Mouse (Mus musculus): ENCODE data around the gene Olfr611. TPM values are rescaled to one million over a fixed set of nuclear protein-coding genes. Genes with fewer than 3 reads are reported as not detected.

Olfr611 gene
- total and polyA plus RNA-seq, 3 experiments: not detected

- Histone ChIP-seq H3K4me1 (ENCODE audit: insufficient read depth, low read depth, low read length) (no peaks in the 10 kb centered on the region), H3K36me3 (replicated peaks) (no peaks in the 10 kb centered on the region), H3K9me3 (replicated peaks) (no peaks in the 10 kb centered on the region), H3K4me3 (ENCODE audit: low read depth, low read length) (no peak within 1 kb of the TSS), H3K27me3 (ENCODE audit: insufficient read depth, low read length) (no peaks in the 10 kb centered on the region)
- no peak for TF ChIP-seq TAL1 (conservative IDR thresholded peaks at IDR 0.05; ENCODE audit: low read depth, low read length)
- DNase-seq (ENCODE audit: low spot score) (no peak), ATAC-seq (ENCODE audit: extremely low read depth, insufficient number of reproducible peaks, low FRiP score, poor library complexity, severe bottlenecking) (no peak)
Measured at GRCm38 (mm10) chr7:103469577-103469976, 51.1 kb downstream of the Olfr611 start, which contains the start of gene Olfr608. Gene Olfr608, plus strand, starts transcription at chr7:103469877.

Other genes with a start within 250 kb of the Olfr611 start
Only the 20 nearest of the 30 such genes appear.
- not detected in 2 replicates for gene Olfr601, start 158.2 kb downstream of the Olfr611 start, total RNA-seq (2014; fragmentation: Nextera tagmentation)
- gene Olfr601, start 158.2 kb downstream of the Olfr611 start, total RNA-seq (2017): 0.11 TPM in 1 of 2 replicates, not detected in the other
- not detected in 2 replicates for gene Olfr601, start 158.2 kb downstream of the Olfr611 start, polyA plus RNA-seq (2012)
- not detected in 2 replicates for gene Olfr603, start 134.7 kb downstream of the Olfr611 start, total RNA-seq (2014; fragmentation: Nextera tagmentation)
- not detected in 2 replicates for gene Olfr603, start 134.7 kb downstream of the Olfr611 start, total RNA-seq (2017)
- gene Olfr603, start 134.7 kb downstream of the Olfr611 start, polyA plus RNA-seq (2012): not detected in 2 replicates
- not detected in 2 replicates for gene Usp17lc, start 105.8 kb downstream of the Olfr611 start, total RNA-seq (2014; fragmentation: Nextera tagmentation)
- gene Usp17lc, start 105.8 kb downstream of the Olfr611 start, total RNA-seq (2017): 0.06 and 0.16 TPM in 2 replicates
- gene Usp17lc, start 105.8 kb downstream of the Olfr611 start, polyA plus RNA-seq (2012): not detected in 2 replicates
- gene Olfr605, start 75.4 kb downstream of the Olfr611 start, total RNA-seq (2014; fragmentation: Nextera tagmentation): not detected in 2 replicates
- 0.22 TPM in 1 of 2 replicates, not detected in the other for gene Olfr605, start 75.4 kb downstream of the Olfr611 start, total RNA-seq (2017)
- gene Olfr605, start 75.4 kb downstream of the Olfr611 start, polyA plus RNA-seq (2012): not detected in 2 replicates
- not detected in 2 replicates for gene Olfr606, start 71.8 kb downstream of the Olfr611 start, total RNA-seq (2014; fragmentation: Nextera tagmentation)
- 0.27 and 0.29 TPM in 2 replicates for gene Olfr606, start 71.8 kb downstream of the Olfr611 start, total RNA-seq (2017)
- gene Olfr606, start 71.8 kb downstream of the Olfr611 start, polyA plus RNA-seq (2012): not detected in 2 replicates
- not detected in 2 replicates for gene Olfr607, start 56.7 kb downstream of the Olfr611 start, total RNA-seq (2014; fragmentation: Nextera tagmentation)
- under 0.01 and 0.11 TPM in 2 replicates for gene Olfr607, start 56.7 kb downstream of the Olfr611 start, total RNA-seq (2017)
- gene Olfr607, start 56.7 kb downstream of the Olfr611 start, polyA plus RNA-seq (2012): not detected in 2 replicates
- gene Olfr608, start 51.0 kb downstream of the Olfr611 start, total RNA-seq (2014; fragmentation: Nextera tagmentation): not detected in 2 replicates
- not detected in 2 replicates for gene Olfr608, start 51.0 kb downstream of the Olfr611 start, total RNA-seq (2017)
- not detected in 2 replicates for gene Olfr608, start 51.0 kb downstream of the Olfr611 start, polyA plus RNA-seq (2012)
- gene Olfr609, start 22.8 kb downstream of the Olfr611 start, total RNA-seq (2014; fragmentation: Nextera tagmentation): not detected in 2 replicates
- gene Olfr609, start 22.8 kb downstream of the Olfr611 start, total RNA-seq (2017): not detected in 2 replicates
- gene Olfr609, start 22.8 kb downstream of the Olfr611 start, polyA plus RNA-seq (2012): not detected in 2 replicates
- not detected in 2 replicates for gene Olfr610, start 8.7 kb downstream of the Olfr611 start, total RNA-seq (2014; fragmentation: Nextera tagmentation)
- 0.11 and 0.12 TPM in 2 replicates for gene Olfr610, start 8.7 kb downstream of the Olfr611 start, total RNA-seq (2017)
- gene Olfr610, start 8.7 kb downstream of the Olfr611 start, polyA plus RNA-seq (2012): not detected in 2 replicates
- not detected in 2 replicates for gene Olfr612, start 21.9 kb upstream of the Olfr611 start, total RNA-seq (2014; fragmentation: Nextera tagmentation)
- 0.35 TPM in 1 of 2 replicates, not detected in the other for gene Olfr612, start 21.9 kb upstream of the Olfr611 start, total RNA-seq (2017)
- gene Olfr612, start 21.9 kb upstream of the Olfr611 start, polyA plus RNA-seq (2012): not detected in 2 replicates
- gene Olfr613, start 27.2 kb upstream of the Olfr611 start, total RNA-seq (2014; fragmentation: Nextera tagmentation): not detected in 2 replicates
- 0.05 TPM in 1 of 2 replicates, not detected in the other for gene Olfr613, start 27.2 kb upstream of the Olfr611 start, total RNA-seq (2017)
- gene Olfr613, start 27.2 kb upstream of the Olfr611 start, polyA plus RNA-seq (2012): not detected in 2 replicates
- gene Olfr615, start 35.2 kb upstream of the Olfr611 start, total RNA-seq (2014; fragmentation: Nextera tagmentation): not detected in 2 replicates
- gene Olfr615, start 35.2 kb upstream of the Olfr611 start, total RNA-seq (2017): 0.12 TPM in 1 of 2 replicates, not detected in the other
- not detected in 2 replicates for gene Olfr615, start 35.2 kb upstream of the Olfr611 start, polyA plus RNA-seq (2012)
- gene Olfr616, start 48.3 kb upstream of the Olfr611 start, total RNA-seq (2014; fragmentation: Nextera tagmentation): not detected in 2 replicates
- 0.55 TPM in 1 of 2 replicates, not detected in the other for gene Olfr616, start 48.3 kb upstream of the Olfr611 start, total RNA-seq (2017)
- gene Olfr616, start 48.3 kb upstream of the Olfr611 start, polyA plus RNA-seq (2012): not detected in 2 replicates
- gene Olfr617, start 52.2 kb upstream of the Olfr611 start, total RNA-seq (2014; fragmentation: Nextera tagmentation): not detected in 2 replicates
- gene Olfr617, start 52.2 kb upstream of the Olfr611 start, total RNA-seq (2017): 0.49 TPM in 1 of 2 replicates, not detected in the other
- not detected in 2 replicates for gene Olfr617, start 52.2 kb upstream of the Olfr611 start, polyA plus RNA-seq (2012)
- not detected in 2 replicates for gene Olfr618, start 69.3 kb upstream of the Olfr611 start, total RNA-seq (2014; fragmentation: Nextera tagmentation)
- 0.05 TPM in 1 of 2 replicates, not detected in the other for gene Olfr618, start 69.3 kb upstream of the Olfr611 start, total RNA-seq (2017)
- not detected in 2 replicates for gene Olfr618, start 69.3 kb upstream of the Olfr611 start, polyA plus RNA-seq (2012)
- gene Olfr619, start 79.7 kb upstream of the Olfr611 start, total RNA-seq (2014; fragmentation: Nextera tagmentation): not detected in 2 replicates
- not detected in 2 replicates for gene Olfr619, start 79.7 kb upstream of the Olfr611 start, total RNA-seq (2017)
- not detected in 2 replicates for gene Olfr619, start 79.7 kb upstream of the Olfr611 start, polyA plus RNA-seq (2012)
- gene Olfr620, start 91.7 kb upstream of the Olfr611 start, total RNA-seq (2014; fragmentation: Nextera tagmentation): not detected in 2 replicates
- 0.05 and 0.06 TPM in 2 replicates for gene Olfr620, start 91.7 kb upstream of the Olfr611 start, total RNA-seq (2017)
- not detected in 2 replicates for gene Olfr620, start 91.7 kb upstream of the Olfr611 start, polyA plus RNA-seq (2012)
- not detected in 2 replicates for gene Olfr622, start 121.9 kb upstream of the Olfr611 start, total RNA-seq (2014; fragmentation: Nextera tagmentation)
- gene Olfr622, start 121.9 kb upstream of the Olfr611 start, total RNA-seq (2017): 0.16 TPM in 1 of 2 replicates, not detected in the other
- gene Olfr622, start 121.9 kb upstream of the Olfr611 start, polyA plus RNA-seq (2012): not detected in 2 replicates
- gene Olfr623, start 142.9 kb upstream of the Olfr611 start, total RNA-seq (2014; fragmentation: Nextera tagmentation): not detected in 2 replicates
- 0.05 TPM in 1 of 2 replicates, not detected in the other for gene Olfr623, start 142.9 kb upstream of the Olfr611 start, total RNA-seq (2017)
- not detected in 2 replicates for gene Olfr623, start 142.9 kb upstream of the Olfr611 start, polyA plus RNA-seq (2012)
- not detected in 2 replicates for gene Olfr624, start 150.3 kb upstream of the Olfr611 start, total RNA-seq (2014; fragmentation: Nextera tagmentation)
- 0.12 and 0.22 TPM in 2 replicates for gene Olfr624, start 150.3 kb upstream of the Olfr611 start, total RNA-seq (2017)
- not detected in 2 replicates for gene Olfr624, start 150.3 kb upstream of the Olfr611 start, polyA plus RNA-seq (2012)

Measured in G1E (cell line).